8 mouse cellular contexts compared by ENCODE assay signal in the genomic region with DNA sequence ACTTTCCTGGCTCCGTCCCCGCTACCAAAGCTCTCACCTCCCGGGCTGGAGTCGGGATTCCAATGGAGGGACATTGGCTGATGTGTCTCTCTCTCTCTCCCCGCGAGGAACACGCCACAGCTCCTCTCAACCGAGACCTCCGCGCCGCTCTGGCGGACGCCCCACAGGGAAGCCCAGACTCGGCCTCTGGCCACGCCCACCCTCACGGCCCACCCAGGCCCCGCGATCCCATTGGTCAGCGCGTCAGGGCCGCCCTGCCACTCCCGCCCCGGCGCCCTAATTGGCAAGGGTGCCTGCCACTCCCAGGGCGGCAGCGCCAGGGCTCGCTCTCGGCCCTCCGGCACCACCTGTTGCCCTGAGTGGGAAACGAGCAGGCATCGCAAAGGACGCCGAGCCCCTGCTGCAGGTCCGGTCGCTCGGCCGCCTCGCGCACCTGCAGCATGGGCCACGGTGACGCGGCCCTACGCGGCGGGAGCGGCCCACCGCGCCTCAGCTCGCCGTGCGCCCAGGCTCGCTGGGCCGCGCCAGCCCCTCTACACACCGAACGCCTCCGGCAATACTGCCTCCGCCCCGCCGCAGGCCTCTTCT. TPM values are rescaled to one million over a fixed set of nuclear protein-coding genes. Genes with fewer than 3 reads are reported as not detected.
DNase-seq lines count a peak whose midpoint lies in the region; ATAC-seq and TF ChIP-seq lines count a peak whose summit lies in the region.

No protein-coding gene starts in this region.

- H3K36me3 ChIP-seq in heart, embryonic 11.5 days (ENCODE audit: control insufficient read depth, insufficient read depth, low read length) = no peaks in the 10 kb centered on the region
- H3K36me3 ChIP-seq in kidney, embryonic 16.5 days (ENCODE audit: insufficient read depth, low read length) = no peaks in the 10 kb centered on the region
- H3K36me3 ChIP-seq in liver, adult 2 months (ENCODE audit: control insufficient read depth, insufficient read depth, low read length) = 0 out of 2 replicates have a peak, but pooled peaks cover 2% of the 10 kb centered on the region
- no peaks in the 10 kb centered on the region for H3K36me3 ChIP-seq in myocyte (ENCODE audit: control insufficient read depth, insufficient read depth)
- no peaks in the 10 kb centered on the region for H3K36me3 ChIP-seq in splenic B cell, adult 2 months (ENCODE audit: control insufficient read depth, insufficient read depth, low read length, poor library complexity, severe bottlenecking)

- peak overlapping the region; percentile 87 for H3K9ac ChIP-seq in heart, embryonic 11.5 days (ENCODE audit: low read depth, low read length)
- H3K9ac ChIP-seq in kidney, embryonic 16.5 days (replicated peaks; ENCODE audit: low read length) = peak overlapping the region; percentile 84
- peak overlapping the region; percentile 82 for H3K9ac ChIP-seq in liver, adult 2 months (ENCODE audit: low read depth, low read length)

- H3K4me2 ChIP-seq in heart, embryonic 11.5 days = peak overlapping the region; percentile 82
- peak overlapping the region; percentile 68 for H3K4me2 ChIP-seq in kidney, embryonic 16.5 days (replicated peaks; ENCODE audit: low read depth, low read length)
- H3K4me2 ChIP-seq in myocyte (ENCODE audit: low read depth) = peak overlapping the region; percentile 64

- peaks cover 7% of the 10 kb centered on the region; the same call in 1 of the 2 replicates for H3K79me2 ChIP-seq in liver, adult 2 months (ENCODE audit: control insufficient read depth, insufficient read depth, low read length)
- peaks cover 20% of the 10 kb centered on the region for H3K79me2 ChIP-seq in myocyte (ENCODE audit: control insufficient read depth, insufficient read depth)

- peak; percentile 95; the same call in 1 of the 2 replicates for TF ChIP-seq POLR2A in bone marrow macrophage, adult 2 months (IDR thresholded peaks at IDR 0.05; ENCODE audit: borderline replicate concordance, low read depth, low read length)
- TF ChIP-seq POLR2A in embryonic fibroblast, embryonic 13.5 days (IDR thresholded peaks at IDR 0.05; ENCODE audit: low read depth, low read length) = peak; percentile 97
- TF ChIP-seq POLR2A in liver, adult 2 months (IDR thresholded peaks at IDR 0.05; ENCODE audit: extremely low read depth, insufficient read depth, low read length) = peak; percentile 99
- TF ChIP-seq POLR2A in myocyte (IDR thresholded peaks at IDR 0.05; ENCODE audit: insufficient read length, low read depth) = peak; percentile 95

- no peaks in the 10 kb centered on the region for H3K9me3 ChIP-seq in heart, embryonic 11.5 days (replicated peaks; ENCODE audit: control insufficient read depth, low read length)
- H3K9me3 ChIP-seq in kidney, embryonic 16.5 days (ENCODE audit: low read length) = no peaks in the 10 kb centered on the region

- H3K4me1 ChIP-seq in bone marrow macrophage, adult 2 months (ENCODE audit: control insufficient read depth, insufficient read depth, low read length) = peaks cover 6% of the 10 kb centered on the region
- H3K4me1 ChIP-seq in embryonic fibroblast, embryonic 13.5 days (ENCODE audit: control insufficient read depth, insufficient read depth, low read length) = 0 out of 2 replicates have a peak, but pooled peaks cover 2% of the 10 kb centered on the region
- H3K4me1 ChIP-seq in heart, embryonic 11.5 days (ENCODE audit: control insufficient read depth, insufficient read depth, low read length) = peaks cover 4% of the 10 kb centered on the region; the same call in 1 of the 2 replicates
- H3K4me1 ChIP-seq in kidney, embryonic 16.5 days (ENCODE audit: insufficient read depth, low read length) = 0 out of 2 replicates have a peak, but pooled peaks cover 10% of the 10 kb centered on the region
- H3K4me1 ChIP-seq in liver, adult 2 months (ENCODE audit: control insufficient read depth, insufficient read depth, low read length) = peaks cover 15% of the 10 kb centered on the region

- no peak for TF ChIP-seq CTCF in bone marrow macrophage, adult 2 months (IDR thresholded peaks at IDR 0.05; ENCODE audit: low read depth, low read length)
- TF ChIP-seq CTCF in embryonic fibroblast, embryonic 13.5 days (IDR thresholded peaks at IDR 0.05; ENCODE audit: borderline replicate concordance, insufficient read depth, low read length) = peak; percentile 82
- peak; percentile 84 for TF ChIP-seq CTCF in liver, adult 2 months (IDR thresholded peaks at IDR 0.05; ENCODE audit: low read depth, low read length)

- 0% methylated on average over 55 of the region's 60 CpGs for WGBS in heart, embryonic 11.5 days (ENCODE audit: insufficient replicate concordance)
- under 1% methylated on average over 47 of the region's 60 CpGs for WGBS in kidney, embryonic 16.5 days
- under 1% methylated on average over 60 of the region's 60 CpGs for WGBS in liver, adult 2 months

- no peaks in the 10 kb centered on the region for H3K27me3 ChIP-seq in heart, embryonic 11.5 days (ENCODE audit: control insufficient read depth, insufficient read depth, low read length)
- H3K27me3 ChIP-seq in kidney, embryonic 16.5 days (ENCODE audit: insufficient read depth, low read length) = no peaks in the 10 kb centered on the region
- no peaks in the 10 kb centered on the region for H3K27me3 ChIP-seq in liver, adult 2 months (ENCODE audit: control insufficient read depth, insufficient read depth, low read length)
- no peaks in the 10 kb centered on the region for H3K27me3 ChIP-seq in myocyte (ENCODE audit: control insufficient read depth, insufficient read depth, insufficient read length)
- no peaks in the 10 kb centered on the region for H3K27me3 ChIP-seq in splenic B cell, adult 2 months (ENCODE audit: control insufficient read depth, insufficient read depth, low read length, poor library complexity, severe bottlenecking)

- H3ac ChIP-seq in myocyte (ENCODE audit: control insufficient read depth, insufficient read length) = peak overlapping the region; percentile 53

- peak overlapping the region; percentile 51 for H3K27ac ChIP-seq in bone marrow macrophage, adult 2 months (ENCODE audit: insufficient read depth, low read depth, low read length)
- H3K27ac ChIP-seq in embryonic fibroblast, embryonic 13.5 days (ENCODE audit: insufficient read depth, low read length) = peak overlapping the region; percentile 7; the same call in 1 of the 2 replicates
- peak overlapping the region; percentile 94 for H3K27ac ChIP-seq in heart, embryonic 11.5 days (ENCODE audit: low read depth, low read length)
- H3K27ac ChIP-seq in kidney, embryonic 16.5 days (ENCODE audit: low read length) = peak overlapping the region; percentile 87
- peak overlapping the region; percentile 89 for H3K27ac ChIP-seq in liver, adult 2 months (replicated peaks; ENCODE audit: insufficient read depth, low read depth, low read length)

- peak overlapping the region; percentile 98 for H3K4me3 ChIP-seq in bone marrow macrophage, adult 2 months (ENCODE audit: insufficient read depth, low read length)
- peak overlapping the region; percentile 73 for H3K4me3 ChIP-seq in embryonic fibroblast, embryonic 13.5 days (ENCODE audit: insufficient read depth, low read length)
- peak overlapping the region; percentile 93 for H3K4me3 ChIP-seq in heart, embryonic 11.5 days (ENCODE audit: low read depth, low read length)
- H3K4me3 ChIP-seq in kidney, embryonic 16.5 days (ENCODE audit: low read length) = peak overlapping the region; percentile 82
- peak overlapping the region; percentile 71 for H3K4me3 ChIP-seq in liver, adult 2 months (ENCODE audit: insufficient read depth, low read depth, low read length)
- peak overlapping the region; percentile 40 for H3K4me3 ChIP-seq in myocyte

- DNase-seq in A20 (ENCODE audit: low read depth, low spot score) = peak; percentile 97
- peak; percentile 82 for DNase-seq in liver, adult 2 months (ENCODE audit: extremely low read depth, low read depth, low spot score)
- peak; percentile 97 for DNase-seq in splenic B cell, adult 2 months (ENCODE audit: low read depth, low spot score)

- peak; percentile 98 for ATAC-seq in heart, embryonic 11.5 days (replicated peaks; ENCODE audit: insufficient number of reproducible peaks, low FRiP score, low TSS enrichment)
- peak; percentile 100 for ATAC-seq in kidney, embryonic 16.5 days (ENCODE audit: low FRiP score, low TSS enrichment)

TF ChIP-seq in myocyte, 11 proteins besides CTCF, POLR2A, EP300 and RAD21:
- TF ChIP-seq MYOD1 (IDR thresholded peaks at IDR 0.05; ENCODE audit: control insufficient read depth in 1 of 3, insufficient read length in 2 of 3, low read depth in 2 of 3) (peak in 2 of 3 experiments; percentile 92 to 93), MYOG (IDR thresholded peaks at IDR 0.05; ENCODE audit: control insufficient read depth in 1 of 3, insufficient read depth in 1 of 3, insufficient read length in 2 of 3, low read depth in 2 of 3) (peak in 2 of 3 experiments; percentile 85 to 88), SRF (IDR thresholded peaks at IDR 0.05; ENCODE audit: control insufficient read depth, insufficient read length, low read depth) (peak; percentile 83), POLR2AphosphoS2 (IDR thresholded peaks at IDR 0.05; ENCODE audit: insufficient read length, low read depth) (peak; percentile 98), TCF12 (IDR thresholded peaks at IDR 0.05; ENCODE audit: insufficient read depth, poor library complexity, severe bottlenecking) (no peak), CEBPB (IDR thresholded peaks at IDR 0.05; ENCODE audit: insufficient read depth, poor library complexity, severe bottlenecking) (no peak), MAX (IDR thresholded peaks at IDR 0.05; ENCODE audit: low read depth) (no peak)

RNA-seq across cellular contexts. Expression of a gene that starts 0.5 kb away (rescaled TPM):
- 10.5 and 13.8 TPM in 2 replicates for polyA plus RNA-seq in bone marrow macrophage, adult 2 months (2012; ENCODE audit: insufficient read depth, insufficient read length, missing spikeins)
- polyA plus RNA-seq in embryonic fibroblast, embryonic 13.5 days (2011; ENCODE audit: insufficient read length, low read depth, missing spikeins) = 10.8 and 15.9 TPM in 2 replicates
- 35.5 and 36.4 TPM in 2 replicates for polyA plus RNA-seq in heart, embryonic 11.5 days (2014; fragmentation: Nextera tagmentation; extraction: Ambion mirVana)
- 46.4 and 47.0 TPM in 2 replicates for polyA plus RNA-seq in kidney, embryonic 16.5 days (2015; fragmentation: Nextera tagmentation; extraction: Ambion mirVana)
- total RNA-seq in liver, adult 2 months (2014; rRNA removed) = 12.4 and 16.9 TPM in 2 replicates
- 7.3 and 9.0 TPM in 2 replicates for polyA plus RNA-seq in liver, adult 2 months (2012; rRNA removed)
- 22.8 TPM for polyA plus RNA-seq in myocyte (2012; fragmentation: generic; extraction: Trizol)

Comparison
In these comparisons a context has a peak if more than half of its experiments do, and no peak if none do; other contexts are left out.
1. Peak in every context shown above with its lines: DNase-seq, ATAC-seq, H3K4me3 ChIP-seq and H3K27ac ChIP-seq.
2. H3K27ac ChIP-seq: peak in every context shown above with its lines; median percentile 94 in heart, embryonic 11.5 days; 89 in liver, adult 2 months; 87 in kidney, embryonic 16.5 days; 51 in bone marrow macrophage, adult 2 months; 7 in embryonic fibroblast, embryonic 13.5 days.
3. H3K4me3 ChIP-seq: peak in every context shown above with its lines; median percentile 98 in bone marrow macrophage, adult 2 months; 93 in heart, embryonic 11.5 days; 82 in kidney, embryonic 16.5 days; 73 in embryonic fibroblast, embryonic 13.5 days; 71 in liver, adult 2 months; 40 in myocyte.